Mouse (Mus musculus) forebrain, embryonic 15.5 days (tissue): ENCODE data around the gene 4932415D10Rik. TPM values are rescaled to one million over a fixed set of nuclear protein-coding genes. Genes with fewer than 3 reads are reported as not detected.

Experiments used
- polyA plus RNA-seq: library from polyadenylated mRNA; unstranded; fragments of >200 nt; fragmentation: Nextera tagmentation; extraction: Ambion mirVana; gene quantifications from 2 replicates; pipeline ENCODE4 v1.2.1, GENCODE M21; 2015

4932415D10Rik gene
- polyA plus RNA-seq, 1 experiment from 2014 or later, result not detected

Other genes starting within 250 kb of the 4932415D10Rik start
- 7.0 and 8.5 TPM in 2 replicates for gene BC024063, start 233.2 kb downstream of the 4932415D10Rik start, polyA plus RNA-seq
- 9.5 and 12.4 TPM in 2 replicates for gene AU041133, start 188.6 kb downstream of the 4932415D10Rik start, polyA plus RNA-seq
- 22.5 and 23.1 TPM in 2 replicates for gene Zfp938, start 75.3 kb downstream of the 4932415D10Rik start, polyA plus RNA-seq
- gene Gm4924, start 37.7 kb upstream of the 4932415D10Rik start, polyA plus RNA-seq, result 12.1 and 13.5 TPM in 2 replicates
- not detected in 2 replicates for gene Gm1553, start 176.0 kb upstream of the 4932415D10Rik start, polyA plus RNA-seq